Mouse (Mus musculus) C2C12 (cell line): ENCODE data around the gene Fbxw2. TPM values are rescaled to one million over a fixed set of nuclear protein-coding genes. Genes with fewer than 3 reads are reported as not detected.
"Not testable (repeated sequence)": the region's sequence is repeated elsewhere in the genome, so short reads cannot be mapped to it uniquely, and the experiment has no call there.

Experiments used
- H3K27me3 ChIP-seq: one replicate; pipeline ENCODE4 v1.6.1; 2011; ENCODE audit not compliant: control insufficient read depth, insufficient read depth, insufficient read length
- H3K36me3 ChIP-seq: one replicate; pipeline ENCODE4 v1.6.1; 2011; ENCODE audit not compliant: control insufficient read depth, insufficient read depth
- H3K4me3 ChIP-seq: one replicate; pipeline ENCODE4 v1.5.1; 2011; ENCODE audit warnings: mild to moderate bottlenecking, control low read depth; ENCODE audit not compliant: poor library complexity, insufficient read depth, severe bottlenecking
- H3K79me2 ChIP-seq: one replicate; pipeline ENCODE4 v1.6.1; 2011; ENCODE audit not compliant: control insufficient read depth, insufficient read depth
- H3K79me3 ChIP-seq: one replicate; pipeline ENCODE4 v1.6.1; 2011; ENCODE audit warnings: low read depth, control low read depth
- H3ac ChIP-seq: one replicate; pipeline ENCODE3; 2011; ENCODE audit warnings: low read depth; ENCODE audit not compliant: control insufficient read depth, insufficient read length
- CEBPB ChIP-seq: IDR thresholded peaks from one replicate; pipeline ENCODE4 v1.6.1; 2011; ENCODE audit warnings: low read depth, mild to moderate bottlenecking, control low read depth, moderate library complexity
- CTCF ChIP-seq: IDR thresholded peaks from one replicate; pipeline ENCODE4 v1.5.1; 2011; ENCODE audit not compliant: control insufficient read depth, insufficient read depth, insufficient read length
- FOSL1 ChIP-seq: IDR thresholded peaks from one replicate; pipeline ENCODE4 v1.8.0; 2011; ENCODE audit warnings: mild to moderate bottlenecking, low read length; ENCODE audit not compliant: poor library complexity, insufficient read depth, severe bottlenecking
- MAX ChIP-seq: IDR thresholded peaks from one replicate; pipeline ENCODE4 v1.6.1; 2011; ENCODE audit warnings: mild to moderate bottlenecking, control low read depth
- MYOD1 ChIP-seq: IDR thresholded peaks from one replicate; pipeline ENCODE4 v1.6.1; 2011; ENCODE audit warnings: low read depth; ENCODE audit not compliant: control insufficient read depth, insufficient read length
- MYOG ChIP-seq: IDR thresholded peaks from one replicate; pipeline ENCODE4 v1.6.1; 2011; ENCODE audit not compliant: control insufficient read depth, insufficient read length; ENCODE audit errors: extremely low read depth
- USF1 ChIP-seq: IDR thresholded peaks from one replicate; pipeline ENCODE4 v1.6.1; 2011; ENCODE audit warnings: low read depth, mild to moderate bottlenecking, control low read depth, moderate library complexity
- polyA plus RNA-seq: library from polyadenylated mRNA; unstranded; fragments of >200 nt; fragmentation: generic; extraction: Trizol; gene quantifications from one replicate; pipeline ENCODE4 v1.2.1, GENCODE M21; 2012; ENCODE audit warnings: missing spikeins

Fbxw2 gene
- polyA plus RNA-seq, 1 experiment = 43.7 TPM

GRCm38 (mm10) chr2:34826460-34827231 lies 535 bp upstream of the Fbxw2 start:
- peak overlapping the region; percentile 43 for H3ac ChIP-seq
- peaks cover 25% of the 10 kb centered on the region for H3K79me3 ChIP-seq
- TF ChIP-seq MAX (no peak), USF1 (no peak), CEBPB (no peak)
- peaks cover 14% of the 10 kb centered on the region for H3K36me3 ChIP-seq
- peak overlapping the region; percentile 89 for H3K4me3 ChIP-seq
- no peaks in the 10 kb centered on the region for H3K27me3 ChIP-seq
- peaks cover 43% of the 10 kb centered on the region for H3K79me2 ChIP-seq

GRCm38 (mm10) chr2:34818492-34818891 lies 7.6 kb downstream of the Fbxw2 start:
- Histone ChIP-seq H3K79me3 (peaks cover 16% of the 10 kb centered on the region), H3K79me2 (peaks cover 62% of the 10 kb centered on the region), H3K4me3 (no peak overlapping the region), H3K36me3 (peaks cover 88% of the 10 kb centered on the region), H3ac (no peak overlapping the region), H3K27me3 (no peaks in the 10 kb centered on the region)
- TF ChIP-seq USF1 = no peak
- no peak for TF ChIP-seq CTCF
- TF ChIP-seq MYOG = no peak
- TF ChIP-seq FOSL1 = no peak
- TF ChIP-seq CEBPB = no peak
- no peak for TF ChIP-seq MYOD1
- TF ChIP-seq MAX = no peak

GRCm38 (mm10) chr2:34815893-34816292 lies 10.2 kb downstream of the Fbxw2 start:
- not testable (repeated sequence) for H3K4me3 ChIP-seq, H3K27me3 ChIP-seq, H3ac ChIP-seq
- Histone ChIP-seq H3K36me3 (peaks cover 92% of the 10 kb centered on the region), H3K79me3 (peaks cover 14% of the 10 kb centered on the region), H3K79me2 (peaks cover 69% of the 10 kb centered on the region)

GRCm38 (mm10) chr2:34812706-34813105 lies 13.4 kb downstream of the Fbxw2 start:
- no peak overlapping the region for H3K4me3 ChIP-seq
- peaks cover 34% of the 10 kb centered on the region for H3K79me3 ChIP-seq
- no peak for TF ChIP-seq MYOD1
- peaks cover 93% of the 10 kb centered on the region for H3K79me2 ChIP-seq
- no peaks in the 10 kb centered on the region for H3K27me3 ChIP-seq
- no peak overlapping the region for H3ac ChIP-seq
- peaks cover 83% of the 10 kb centered on the region for H3K36me3 ChIP-seq

GRCm38 (mm10) chr2:34810775-34811174 lies 15.3 kb downstream of the Fbxw2 start:
- no peak for TF ChIP-seq FOSL1
- no peak for TF ChIP-seq MYOD1
- Histone ChIP-seq H3K27me3 (no peaks in the 10 kb centered on the region), H3K36me3 (peaks cover 82% of the 10 kb centered on the region)

GRCm38 (mm10) chr2:34809568-34809967 lies 16.5 kb downstream of the Fbxw2 start:
- peaks cover 97% of the 10 kb centered on the region for H3K79me2 ChIP-seq
- H3K36me3 ChIP-seq = peaks cover 80% of the 10 kb centered on the region
- no peaks in the 10 kb centered on the region for H3K27me3 ChIP-seq
- H3K79me3 ChIP-seq = peaks cover 56% of the 10 kb centered on the region
- H3ac ChIP-seq = no peak overlapping the region
- TF ChIP-seq USF1 (no peak), CEBPB (no peak), CTCF (no peak), MYOG (no peak), MYOD1 (no peak), MAX (no peak), FOSL1 (no peak)
- H3K4me3 ChIP-seq = no peak overlapping the region

More at GRCm38 (mm10) chr2:34810775-34811174, 15.3 kb downstream of the Fbxw2 start:
- Histone ChIP-seq H3K79me3 (peaks cover 44% of the 10 kb centered on the region), H3K4me3 (no peak overlapping the region), H3K79me2 (peaks cover 97% of the 10 kb centered on the region), H3ac (no peak overlapping the region)

GRCm38 (mm10) chr2:34808057-34808456 lies 18.1 kb downstream of the Fbxw2 start:
- Histone ChIP-seq H3ac (no peak overlapping the region), H3K79me2 (peaks cover 99% of the 10 kb centered on the region), H3K79me3 (peaks cover 71% of the 10 kb centered on the region), H3K4me3 (no peak overlapping the region), H3K36me3 (peaks cover 71% of the 10 kb centered on the region), H3K27me3 (no peaks in the 10 kb centered on the region)
- TF ChIP-seq MYOD1 = peak; percentile 71
- no peak for TF ChIP-seq CTCF
